Mouse (Mus musculus) spleen, postnatal 36 days (tissue): ENCODE results near the gene Olfr986.
"Not testable (repeated sequence)": the region's sequence is repeated elsewhere in the genome, so short reads cannot be mapped to it uniquely, and the experiment has no call there.

Source experiments
- DNase-seq, 2 experiments: peaks; one replicate each; pipeline ENCODE4 v3.0.0; 2022; ENCODE audit warnings: low spot score in 2 of 2, mixed read lengths in 1 of 2

The Olfr986 gene

DNA sequence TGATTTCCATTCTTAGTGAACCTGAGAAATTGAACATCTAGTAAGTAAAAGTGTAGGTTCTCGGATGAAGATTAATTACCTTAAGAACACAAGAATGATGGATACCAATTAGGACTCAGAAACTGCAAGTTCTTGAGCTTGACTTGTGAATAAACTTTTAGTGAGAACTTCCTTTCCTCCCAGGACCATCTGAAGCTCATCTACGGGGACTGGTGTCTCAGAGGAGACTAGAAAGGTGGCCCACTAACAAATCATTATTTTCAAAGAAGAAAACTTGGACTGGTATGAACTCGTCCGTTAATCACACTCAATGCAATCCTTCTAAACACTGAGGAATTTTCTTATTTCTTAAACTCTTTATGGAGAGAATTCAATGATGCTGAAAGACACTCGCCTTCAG is at the start of gene Olfr986:
Olfr986 (plus strand) TSS at position 301 of the 400 bp plus-strand sequence.
- DNase-seq: no peak

DNA sequence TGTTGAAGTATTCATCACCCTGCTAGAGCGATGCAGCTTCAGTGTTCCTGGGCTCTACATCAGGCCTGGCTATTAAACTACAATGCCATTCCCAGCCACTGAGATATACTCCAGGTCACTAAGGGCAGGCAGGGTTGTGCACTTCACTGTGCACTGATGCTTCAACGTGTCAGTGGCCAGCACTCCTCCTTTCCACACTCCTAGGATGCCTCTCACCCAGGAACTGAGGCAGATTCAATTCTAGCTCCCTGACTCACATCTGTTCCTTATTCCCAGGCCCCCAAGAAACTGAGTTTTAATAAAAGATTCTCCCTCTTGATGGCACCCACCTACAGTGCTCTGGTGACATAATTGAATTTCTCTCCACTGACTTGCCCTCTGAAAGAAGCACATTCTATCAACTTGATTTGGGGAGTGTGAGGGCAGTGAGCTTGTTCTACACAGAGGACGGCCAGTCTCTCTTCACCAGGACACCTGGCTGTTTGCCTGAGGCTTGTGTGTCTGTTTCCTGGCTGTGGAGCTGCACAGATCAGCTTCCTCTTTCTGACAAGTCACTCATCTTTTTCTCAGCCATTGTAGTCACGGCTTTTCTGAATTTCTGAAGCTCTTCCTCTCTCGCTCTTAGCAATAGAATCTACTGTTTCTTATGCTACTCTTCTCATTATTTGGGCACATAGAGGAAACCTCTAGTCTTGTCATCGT is 43.6 kb upstream of the Olfr986 start:
- no peak for DNase-seq

DNA sequence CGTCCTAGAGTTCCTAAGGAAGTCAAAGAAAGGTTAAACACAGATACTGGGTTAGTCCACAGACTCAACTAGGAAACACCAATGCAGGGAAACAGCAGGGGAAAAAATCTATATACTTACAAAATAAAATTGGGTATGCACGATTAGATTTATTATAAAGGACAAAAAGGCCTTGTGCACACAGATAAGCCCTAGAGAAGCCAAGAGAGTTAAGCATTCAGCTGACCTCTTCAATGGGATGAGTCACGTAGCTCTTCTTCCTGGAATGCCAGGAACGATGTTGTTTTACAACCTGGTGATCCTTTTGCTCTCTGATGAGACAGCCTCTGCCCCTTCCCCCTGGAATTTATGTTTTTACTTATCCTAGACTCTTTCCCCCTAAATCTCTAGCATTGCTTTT is 41.2 kb upstream of the Olfr986 start:
- no peak for DNase-seq

DNA sequence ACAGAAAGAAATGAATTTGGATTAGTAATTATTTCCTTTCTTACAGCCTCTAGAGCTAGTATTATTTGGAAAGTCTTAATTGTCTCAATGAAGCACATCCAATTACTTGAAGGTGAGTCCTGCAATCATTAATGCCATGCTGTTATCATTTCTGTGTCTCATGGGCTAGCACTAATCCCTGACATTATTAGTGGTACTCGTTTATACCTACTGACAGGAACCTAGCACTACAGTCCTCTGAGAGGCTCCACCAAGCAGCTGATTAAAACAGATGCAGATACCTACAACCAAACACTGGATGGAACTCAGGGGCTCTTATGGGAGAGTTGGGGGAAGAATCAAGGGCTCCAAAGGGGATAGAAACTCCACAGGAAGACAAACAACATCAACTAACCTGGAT is 39.2 kb upstream of the Olfr986 start:
- no peak for DNase-seq

DNA sequence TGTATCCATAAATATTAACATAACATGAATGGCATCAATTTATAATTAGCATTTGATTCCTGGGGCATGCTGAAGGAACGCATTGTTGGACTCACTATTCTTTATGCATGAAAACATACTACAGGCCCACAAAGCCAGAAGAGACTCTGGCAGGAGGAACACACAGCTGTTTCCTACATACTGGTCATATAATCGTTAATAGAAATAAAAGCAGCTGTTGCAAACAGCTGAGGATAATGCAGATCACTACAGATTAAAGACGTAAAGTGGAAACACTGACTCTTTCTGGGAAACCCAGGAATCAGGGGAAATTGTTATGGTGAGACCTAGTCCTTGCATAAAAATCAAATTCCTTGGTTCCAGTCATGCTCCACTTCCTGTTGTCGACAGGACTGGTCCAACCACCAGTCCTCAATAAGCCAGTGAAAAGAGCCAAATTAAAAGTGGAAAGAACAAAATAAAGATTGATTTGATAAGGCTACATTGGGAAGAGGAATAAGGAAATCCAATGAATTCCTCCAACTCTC is 25.5 kb upstream of the Olfr986 start:
- no peak for DNase-seq

DNA sequence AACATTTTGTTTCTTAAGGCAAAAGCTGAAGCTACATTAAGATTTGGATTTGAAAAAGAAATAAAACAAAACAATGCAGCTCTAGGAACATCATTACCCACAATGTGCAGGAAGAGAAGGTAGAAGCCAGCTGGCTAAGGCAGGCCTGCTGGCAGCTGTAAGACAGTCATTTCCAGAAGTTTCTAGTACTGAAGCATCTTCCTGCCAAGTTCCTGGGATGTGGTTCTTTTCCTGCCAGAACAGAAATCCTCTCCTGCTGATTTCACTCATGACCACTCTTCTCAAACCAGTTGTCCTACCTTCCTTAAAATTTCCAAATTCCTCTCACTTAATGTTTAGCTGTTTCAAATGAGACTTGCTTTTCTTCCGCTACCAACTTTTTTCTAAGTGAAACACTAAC is 14.3 kb upstream of the Olfr986 start:
- no peak for DNase-seq

DNA sequence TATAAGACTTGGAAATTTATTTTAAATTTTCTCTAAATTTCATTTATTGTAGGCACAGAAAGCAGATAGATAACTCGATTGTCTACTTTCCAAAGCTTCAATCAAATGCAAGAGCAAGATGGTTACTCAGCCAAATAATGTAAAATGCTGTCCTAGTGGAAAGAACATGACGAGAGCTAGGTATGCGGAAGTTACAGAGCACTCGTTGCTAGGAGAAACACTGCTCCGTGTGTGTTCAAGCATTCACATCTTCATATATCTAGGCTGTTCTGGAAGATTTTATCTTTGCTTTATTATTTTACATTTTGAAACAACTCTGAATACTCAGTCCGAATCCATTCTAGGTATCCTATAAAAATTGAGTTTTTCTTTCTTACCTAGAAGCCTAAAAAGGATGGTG is 3.7 kb upstream of the Olfr986 start:
- no peak for DNase-seq

DNA sequence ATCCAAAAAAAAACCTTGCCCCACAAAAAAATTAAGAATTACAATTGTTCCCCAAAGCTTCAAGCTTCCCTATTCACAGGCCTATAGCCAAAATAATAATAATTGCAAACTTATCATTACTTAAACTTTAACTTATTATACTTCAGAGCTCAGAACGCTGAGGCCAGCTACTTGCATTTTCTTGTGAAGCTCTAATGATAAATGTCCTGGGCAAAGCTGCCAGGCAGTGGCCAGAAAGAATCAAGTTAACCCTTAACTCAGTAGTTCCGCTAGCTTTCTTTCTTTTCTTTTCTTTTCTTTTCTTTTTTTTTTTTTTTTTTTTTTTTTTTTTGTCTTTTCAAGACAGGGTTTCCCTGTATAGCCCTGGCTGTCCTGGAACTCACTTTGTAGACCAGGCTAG is 4.4 kb downstream of the Olfr986 start:
- not testable (repeated sequence) for DNase-seq

DNA sequence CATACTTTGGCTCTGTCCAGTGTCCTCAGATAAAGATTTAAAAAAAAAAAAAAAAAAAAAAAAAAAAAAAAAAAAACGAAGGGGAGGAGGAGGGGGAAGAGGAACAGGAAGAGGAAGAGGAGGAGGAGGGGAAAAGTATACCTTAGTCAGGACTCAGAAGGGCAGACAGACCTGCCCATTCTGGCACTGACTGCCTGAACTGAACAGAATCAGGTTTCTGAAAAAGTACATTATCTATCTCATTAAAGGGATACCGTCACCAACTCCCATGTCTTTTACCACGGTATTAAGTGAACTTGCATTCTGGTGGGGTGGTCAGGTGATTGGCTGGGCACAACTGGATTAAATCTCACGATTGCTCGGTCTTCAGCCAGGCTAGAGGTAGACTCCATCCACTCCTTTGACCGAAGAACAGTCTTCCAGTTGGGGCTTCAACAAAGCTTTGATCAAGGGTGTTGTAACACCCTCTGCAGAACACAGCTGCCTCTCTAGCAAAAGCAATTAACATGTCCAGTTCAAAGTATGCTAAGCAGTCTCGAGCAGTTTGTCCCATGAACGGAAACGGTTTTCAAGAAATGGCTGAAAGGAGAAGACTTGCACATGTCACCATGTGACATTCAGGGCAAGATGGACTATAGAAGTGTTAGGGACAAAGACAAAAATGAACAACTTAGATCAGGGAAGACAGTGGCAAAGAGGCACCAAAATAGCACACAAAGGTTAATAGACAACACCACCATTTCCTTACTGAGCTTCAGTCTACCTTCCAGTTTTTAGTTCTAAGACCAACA is 10.6 kb downstream of the Olfr986 start:
- DNase-seq: no peak

DNA sequence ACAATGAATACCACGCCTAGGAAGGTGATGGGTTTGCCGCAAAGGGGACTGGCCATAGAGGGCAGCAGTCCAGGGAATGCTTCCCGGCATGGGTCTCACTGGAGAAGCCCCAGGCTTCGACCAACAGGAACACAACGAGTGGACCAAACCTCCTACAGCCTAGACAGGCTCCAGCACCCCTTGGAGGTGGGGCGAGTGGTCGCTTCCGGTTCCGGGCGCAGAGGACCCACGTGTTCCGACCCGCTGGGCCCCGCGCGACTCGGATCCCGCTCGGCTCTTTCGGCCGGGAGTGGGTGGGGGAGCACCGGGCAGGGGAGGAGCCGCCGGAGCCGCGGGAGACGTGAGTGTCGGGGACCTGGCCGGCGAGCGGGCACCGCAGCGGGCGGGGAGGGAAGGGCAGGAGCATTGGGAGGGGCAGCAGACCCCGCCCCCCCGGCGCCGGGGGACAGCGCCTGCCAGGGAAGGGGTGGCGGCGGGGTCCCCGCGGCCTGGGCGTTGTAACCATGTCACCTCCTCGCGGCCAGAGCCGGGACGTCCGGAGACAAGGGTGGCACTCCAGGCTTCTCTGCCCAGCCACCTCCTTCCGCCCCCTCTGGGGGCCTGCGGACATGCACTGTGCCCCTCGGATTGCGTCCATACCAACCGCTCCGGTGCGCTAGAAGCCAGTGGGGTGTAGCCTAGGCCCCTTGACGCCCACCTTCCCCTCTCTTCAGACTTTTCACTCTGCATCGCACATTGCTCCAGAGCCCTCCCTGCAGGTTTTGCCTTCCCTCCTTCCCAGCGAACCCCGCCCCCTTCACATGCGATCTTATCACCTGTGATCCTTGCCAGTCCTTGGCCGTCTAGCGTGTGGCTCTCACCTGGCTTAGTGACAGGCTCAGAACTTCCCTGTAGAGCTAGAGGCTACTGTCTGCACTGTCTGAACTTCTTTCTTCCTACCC is 11.6 kb downstream of the Olfr986 start, which contains the start of gene Zfp202:
Zfp202 (plus strand) TSS at position 219 of the 941 bp plus-strand sequence.
- peak; percentile 71 to 72 for DNase-seq

DNA sequence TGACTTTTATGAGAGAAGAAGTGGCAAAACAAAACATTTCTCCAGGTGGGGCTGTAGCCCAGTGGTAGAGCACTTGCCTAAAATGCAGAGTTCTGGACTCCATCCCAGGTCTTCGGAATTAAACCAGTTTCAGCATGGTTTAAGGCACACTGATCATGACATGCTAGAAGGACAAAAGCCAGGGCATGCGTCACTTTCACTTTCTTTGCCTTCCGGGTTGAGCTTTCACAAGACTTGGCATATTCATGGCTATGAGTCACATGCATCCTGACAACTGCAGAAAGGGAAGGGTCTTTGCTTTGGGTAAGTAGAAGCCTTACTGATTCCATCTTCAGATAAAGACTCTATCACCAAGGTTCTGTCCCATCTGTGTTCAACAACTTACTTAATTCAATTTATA is 15.3 kb downstream of the Olfr986 start:
- DNase-seq: peak in 1 of 2 experiments; percentile 8

DNA sequence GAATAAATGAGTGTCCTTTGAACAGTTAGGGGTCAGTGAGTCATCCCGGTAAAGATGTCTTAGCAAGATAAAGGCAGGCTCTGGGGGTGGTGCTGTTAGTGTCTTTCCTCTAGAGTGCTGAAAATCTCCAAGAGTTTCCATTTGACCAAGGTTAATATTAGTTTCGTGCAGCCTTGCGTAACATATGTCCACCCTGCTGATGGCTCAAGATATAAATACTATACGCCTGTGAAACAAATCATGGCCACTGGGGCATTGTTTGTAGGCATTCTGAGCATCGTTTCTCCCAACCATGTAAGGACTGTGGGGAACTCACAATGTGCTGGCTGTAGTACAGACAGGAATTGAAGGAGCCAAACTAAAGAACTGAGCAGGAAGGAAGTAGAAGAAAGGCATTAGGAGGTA is 25.8 kb downstream of the Olfr986 start:
- DNase-seq: no peak

DNA sequence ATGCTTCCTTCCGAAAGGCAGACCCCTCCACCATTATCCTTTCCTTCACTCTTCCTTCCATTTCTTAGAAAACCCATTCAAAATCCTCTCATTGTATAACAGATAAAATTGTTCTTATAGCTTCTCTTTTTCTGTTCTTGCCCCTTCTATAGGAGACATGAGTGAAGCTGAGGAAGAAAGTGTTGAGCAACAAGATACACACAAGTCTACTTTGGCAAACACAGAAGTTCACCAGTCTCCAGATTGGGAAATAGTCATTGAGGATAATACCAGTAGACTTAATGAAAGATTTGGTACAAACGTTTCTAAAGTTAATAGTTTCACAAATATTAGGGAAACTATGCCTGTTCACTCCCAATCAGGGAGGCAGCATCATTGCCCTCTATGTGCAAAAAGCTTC is 30.0 kb downstream of the Olfr986 start:
- DNase-seq: no peak

DNA sequence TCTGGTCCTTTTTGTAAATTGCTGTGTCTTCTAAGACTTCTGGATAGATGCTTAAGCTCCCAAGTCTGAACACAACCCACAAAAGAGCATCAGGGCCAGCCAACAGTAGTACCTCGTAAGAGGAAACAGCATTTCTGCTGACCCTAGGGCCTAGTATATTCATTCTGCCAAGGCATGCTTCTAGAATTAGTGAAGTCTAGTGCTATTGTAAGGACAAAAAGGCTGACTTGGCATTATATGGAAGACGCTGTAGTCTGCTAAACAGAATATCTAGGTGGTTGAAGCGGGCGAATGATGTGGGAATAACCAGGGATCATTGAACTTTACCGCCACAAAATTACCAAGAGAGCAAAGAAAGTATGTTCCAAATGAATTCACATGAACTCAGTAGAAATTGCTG is 33.3 kb downstream of the Olfr986 start:
- no peak for DNase-seq

DNA sequence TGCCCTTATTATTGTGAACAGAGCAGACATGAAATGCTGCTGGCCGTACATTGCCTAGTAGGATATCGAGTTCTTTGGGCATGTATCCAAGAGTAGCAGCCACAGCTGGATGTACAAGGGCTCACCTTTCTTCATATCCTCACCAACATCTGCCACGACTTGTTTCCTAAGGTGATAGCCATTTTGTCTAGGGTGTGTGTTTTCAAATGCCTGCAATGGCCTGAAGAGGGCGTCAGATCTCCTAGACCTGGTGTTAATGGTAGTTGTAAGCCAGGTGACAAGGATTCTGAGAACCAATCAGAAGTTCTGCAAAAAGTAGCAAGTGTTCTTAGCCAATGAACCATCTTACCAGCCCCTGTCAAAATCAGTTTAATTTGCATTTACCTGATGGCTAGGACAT is 35.9 kb downstream of the Olfr986 start:
- DNase-seq: no peak

DNA sequence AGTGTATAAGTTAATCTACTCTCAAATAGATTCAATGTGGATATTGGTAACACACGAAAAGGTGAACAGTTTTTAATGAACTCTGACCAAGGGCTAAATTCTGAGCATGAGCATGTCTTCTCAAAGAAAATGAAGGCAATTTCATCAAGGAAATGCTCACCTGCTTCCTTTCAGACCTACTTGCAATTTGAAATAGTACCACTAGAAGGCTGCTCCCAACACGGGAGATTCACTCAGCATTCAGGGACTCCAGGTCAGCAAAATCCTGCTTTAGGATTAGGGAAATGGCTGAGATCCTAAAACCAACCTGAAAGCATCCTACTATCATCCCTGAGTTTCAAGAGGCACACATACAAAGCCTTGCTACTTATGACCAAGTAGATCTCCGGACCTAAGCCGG is 43.6 kb downstream of the Olfr986 start:
- DNase-seq: no peak

DNA sequence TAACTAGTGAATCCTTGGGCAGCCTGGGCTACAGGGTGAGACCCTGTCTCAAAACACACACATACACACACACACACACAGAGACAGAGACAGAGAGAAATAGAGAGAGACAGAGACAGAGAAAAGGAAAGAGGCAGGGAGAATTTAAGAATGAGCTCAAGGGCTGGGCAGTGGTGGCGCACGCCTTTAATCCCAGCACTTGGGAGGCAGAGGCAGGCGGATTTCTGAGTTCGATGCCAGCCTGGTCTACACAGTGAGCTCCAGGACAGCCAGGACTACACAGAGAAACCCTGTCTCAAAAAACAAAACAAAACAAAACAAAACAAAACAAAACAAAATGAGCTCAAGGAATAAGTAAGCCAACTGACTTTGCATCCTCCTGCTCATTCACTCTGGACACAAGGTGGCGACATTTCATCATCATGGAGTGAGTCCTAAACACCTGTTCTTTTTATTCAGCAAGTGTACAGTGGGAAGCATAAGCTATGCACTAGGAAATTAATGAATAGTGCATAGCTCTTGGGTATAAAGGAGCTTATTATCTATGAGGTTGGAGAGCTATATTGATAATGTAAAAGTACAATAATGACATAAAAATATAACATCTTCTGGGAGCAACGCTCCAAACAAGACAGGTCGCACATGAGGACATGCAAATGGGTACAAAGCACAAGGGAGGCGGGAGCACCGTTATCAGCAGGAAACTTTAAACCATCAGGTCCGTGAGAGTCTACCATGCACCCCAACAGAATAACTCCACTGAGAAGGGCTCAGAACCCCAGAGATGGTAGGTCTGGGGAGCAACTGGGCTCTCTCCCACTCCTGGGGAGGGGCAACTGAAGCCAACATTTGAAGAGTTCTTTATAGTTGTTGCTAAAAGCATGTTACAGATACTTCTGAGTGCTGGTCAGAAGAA is 47.4 kb downstream of the Olfr986 start:
- DNase-seq: no peak

DNA sequence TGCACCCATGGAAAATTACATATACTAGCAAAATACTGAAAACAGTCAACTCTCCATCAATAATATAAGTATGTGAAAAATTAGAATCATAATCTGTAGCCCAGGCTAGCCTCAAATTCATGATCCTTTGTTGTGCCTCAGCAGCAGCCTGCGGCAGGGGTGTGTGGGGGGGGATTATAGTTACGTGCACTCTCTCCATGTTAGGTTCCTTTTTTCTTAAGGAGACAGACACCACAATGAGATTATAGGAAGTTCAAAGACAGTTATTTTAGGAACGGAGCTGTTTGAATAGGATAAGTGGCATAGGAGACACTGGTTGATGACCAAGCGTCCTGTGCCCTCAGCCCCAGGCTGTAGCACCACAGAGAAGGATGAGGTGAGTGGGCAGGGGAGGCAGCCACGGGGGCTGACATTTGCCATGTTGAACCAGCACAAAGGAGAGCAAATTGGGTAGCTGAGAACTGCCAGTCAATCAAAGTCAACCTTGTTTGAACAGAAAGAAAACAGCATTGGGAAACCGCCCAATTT is 48.1 kb downstream of the Olfr986 start:
- DNase-seq: no peak

DNA sequence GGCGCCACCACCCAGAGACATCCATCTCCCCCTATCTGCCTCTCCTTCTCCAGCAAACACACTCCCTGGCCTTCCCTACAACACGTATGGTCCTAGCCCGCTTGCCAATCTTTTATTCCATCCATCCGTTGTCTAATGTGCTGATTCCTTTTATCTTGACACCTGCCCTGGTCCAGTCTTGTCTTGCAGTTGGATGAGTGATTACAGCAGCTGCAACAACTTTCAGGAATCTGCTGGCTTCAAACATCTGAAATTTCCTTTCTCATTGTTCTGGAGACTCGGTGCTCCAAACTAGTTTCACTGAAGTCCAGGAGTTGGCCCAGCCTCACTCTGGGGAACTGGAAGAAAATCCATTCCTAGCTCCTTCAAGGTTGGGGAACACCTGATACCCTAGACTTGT is 48.8 kb downstream of the Olfr986 start:
- DNase-seq: no peak

DNA sequence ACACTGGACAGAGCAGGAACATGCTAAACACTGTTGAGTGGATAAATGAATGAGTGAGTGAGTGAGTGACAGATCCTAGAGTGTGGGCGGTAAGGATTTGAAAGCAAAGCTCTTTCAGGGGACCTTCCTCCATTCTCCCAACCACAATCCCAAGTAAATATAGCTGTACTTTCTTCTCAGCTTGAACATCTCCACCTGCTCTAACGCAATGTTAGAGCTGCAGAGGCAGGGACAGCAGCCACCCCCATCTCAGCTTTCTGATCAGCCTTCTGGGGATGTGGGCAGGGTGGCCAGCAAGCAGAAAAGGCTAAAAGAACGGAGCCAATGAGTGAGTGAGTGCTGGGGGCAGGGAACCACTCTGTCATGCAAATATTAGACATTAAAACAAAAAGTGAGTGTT is 50.3 kb downstream of the Olfr986 start:
- DNase-seq: no peak
